Mouse (Mus musculus) heart, embryonic 10.5 days (tissue): ENCODE results near the gene D17H6S53E. TPM values are rescaled to one million over a fixed set of nuclear protein-coding genes. Genes with fewer than 3 reads are reported as not detected.
A peak's percentile ranks its signal among the peaks of the same experiment; 100 is the strongest.

Experiments
- DNase-seq: peaks from one replicate; pipeline ENCODE4 v3.0.0-alpha.2; 2017; ENCODE audit warnings: low spot score
- H3K27ac ChIP-seq: fragments of 300-500 bp; sonication (generic); 2 replicates; pipeline ENCODE4 v1.5.1; 2016; ENCODE audit warnings: mild to moderate bottlenecking
- H3K27me3 ChIP-seq: fragments of 300-500 bp; sonication (generic); 2 replicates; pipeline ENCODE4 v1.6.1; 2016; ENCODE audit warnings: mild to moderate bottlenecking; ENCODE audit not compliant: poor library complexity, insufficient read depth, severe bottlenecking
- H3K36me3 ChIP-seq: fragments of 300-500 bp; sonication (generic); 2 replicates; pipeline ENCODE4 v1.6.1; 2016; ENCODE audit warnings: mild to moderate bottlenecking, moderate library complexity
- H3K4me1 ChIP-seq: fragments of 300-500 bp; sonication (generic); 2 replicates; pipeline ENCODE4 v1.6.1; 2016; ENCODE audit warnings: mild to moderate bottlenecking
- H3K4me3 ChIP-seq: fragments of 300-500 bp; sonication (generic); 2 replicates; pipeline ENCODE4 v1.5.1; 2016; ENCODE audit warnings: mild to moderate bottlenecking, moderate library complexity
- H3K9me3 ChIP-seq: fragments of 300-500 bp; sonication (generic); 2 replicates; pipeline ENCODE4 v1.6.1; 2016; ENCODE audit warnings: mild to moderate bottlenecking, moderate library complexity
- WGBS: fragments of 180-500 bp; shearing (Covaris S2); methylation state at CpG from one replicate; pipeline ENCODE4 v1.1.7; 2016; 5-methylcytosine and 5-hydroxymethylcytosine counted together
- polyA plus RNA-seq: library from polyadenylated mRNA; unstranded; fragments of >200 nt; fragmentation: Nextera tagmentation; extraction: Ambion mirVana; gene quantifications from 2 replicates; pipeline ENCODE4 v1.2.1, GENCODE M21; 2016

Gene D17H6S53E
- 7.4 and 11.5 TPM in 2 replicates for polyA plus RNA-seq

- H3K4me3 ChIP-seq, result peak within 1 kb of the TSS; percentile 81
- peaks cover 45% of the 10 kb centered on the region for H3K4me1 ChIP-seq
- H3K36me3 ChIP-seq, result peaks cover 47% of the 10 kb centered on the region
- peak within 1 kb of the TSS; percentile 93 for H3K27ac ChIP-seq
- under 1% methylated on average over 36 of the region's 36 CpGs for WGBS
- H3K27me3 ChIP-seq, result no peaks in the 10 kb centered on the region
- H3K9me3 ChIP-seq, result no peaks in the 10 kb centered on the region
- DNase-seq, result peak; percentile 90
Observed at GRCm38 (mm10) chr17:35126206-35126611, at the start of gene D17H6S53E. D17H6S53E (plus strand) TSS chr17:35126373.

- Histone ChIP-seq H3K36me3 (no peaks in the 10 kb centered on the region), H3K4me3 (peak within 1 kb of the TSS; percentile 52), H3K9me3 (no peaks in the 10 kb centered on the region), H3K27me3 (peaks cover 18% of the 10 kb centered on the region), H3K4me1 (peaks cover 50% of the 10 kb centered on the region), H3K27ac (peak within 1 kb of the TSS; percentile 78)
- 33% methylated on average over 10 of the region's 10 CpGs for WGBS
- DNase-seq, result no peak
Observed at GRCm38 (mm10) chr17:35076507-35077176, 49.5 kb upstream of the D17H6S53E start, which contains the start of gene Ly6g6e. Ly6g6e (plus strand) TSS chr17:35076902.

- DNase-seq, result no peak
- 31% methylated on average over 2 of the region's 2 CpGs for WGBS
- no peaks in the 10 kb centered on the region for H3K36me3 ChIP-seq
- H3K27me3 ChIP-seq, result peaks cover 18% of the 10 kb centered on the region
- H3K27ac ChIP-seq, result peak overlapping the region; percentile 78
- peaks cover 50% of the 10 kb centered on the region for H3K4me1 ChIP-seq
- peak overlapping the region; percentile 52 for H3K4me3 ChIP-seq
- H3K9me3 ChIP-seq, result no peaks in the 10 kb centered on the region
Observed at GRCm38 (mm10) chr17:35077285-35077684, 48.9 kb upstream of the D17H6S53E start.

GRCm38 (mm10) chr17:35077786-35078233 lies 48.4 kb upstream of the D17H6S53E start, which contains the start of gene Ly6g6d:
Ly6g6d (minus strand) TSS chr17:35078065.
- Histone ChIP-seq H3K4me1 (peaks cover 50% of the 10 kb centered on the region), H3K36me3 (no peaks in the 10 kb centered on the region), H3K27me3 (peaks cover 18% of the 10 kb centered on the region), H3K4me3 (peak within 1 kb of the TSS; percentile 52), H3K27ac (peak within 1 kb of the TSS; percentile 78), H3K9me3 (no peaks in the 10 kb centered on the region)
- peak; percentile 84 for DNase-seq
- WGBS, result 16% methylated on average over 14 of the region's 14 CpGs

- H3K36me3 ChIP-seq, result no peaks in the 10 kb centered on the region
- WGBS, result 11% methylated on average over 9 of the region's 9 CpGs
- peak overlapping the region; percentile 37; the same call in 1 of the 2 replicates for H3K4me3 ChIP-seq
- H3K4me1 ChIP-seq, result peaks cover 43% of the 10 kb centered on the region
- DNase-seq, result peak; percentile 86
- peak overlapping the region; percentile 6; the same call in 1 of the 2 replicates for H3K27ac ChIP-seq
- peaks cover 11% of the 10 kb centered on the region for H3K27me3 ChIP-seq
- no peaks in the 10 kb centered on the region for H3K9me3 ChIP-seq
Observed at GRCm38 (mm10) chr17:35079778-35080177, 46.4 kb upstream of the D17H6S53E start.

- peak overlapping the region; percentile 6; the same call in 1 of the 2 replicates for H3K27ac ChIP-seq
- peak overlapping the region; percentile 37; the same call in 1 of the 2 replicates for H3K4me3 ChIP-seq
- peaks cover 11% of the 10 kb centered on the region for H3K27me3 ChIP-seq
- WGBS, result 40% methylated on average over 6 of the region's 6 CpGs
- no peaks in the 10 kb centered on the region for H3K36me3 ChIP-seq
- H3K9me3 ChIP-seq, result no peaks in the 10 kb centered on the region
- peaks cover 43% of the 10 kb centered on the region for H3K4me1 ChIP-seq
- no peak for DNase-seq
Observed at GRCm38 (mm10) chr17:35080248-35080647, 45.9 kb upstream of the D17H6S53E start.

- no peak for DNase-seq
- Histone ChIP-seq H3K4me1 (peaks cover 43% of the 10 kb centered on the region), H3K9me3 (no peaks in the 10 kb centered on the region), H3K27ac (no peak overlapping the region), H3K27me3 (peaks cover 11% of the 10 kb centered on the region), H3K36me3 (no peaks in the 10 kb centered on the region), H3K4me3 (no peak overlapping the region)
- 78% methylated on average over 4 of the region's 4 CpGs for WGBS
Observed at GRCm38 (mm10) chr17:35080710-35081109, 45.5 kb upstream of the D17H6S53E start.

- no peak for DNase-seq
- no peak overlapping the region for H3K27ac ChIP-seq
- no peak overlapping the region for H3K4me3 ChIP-seq
- peaks cover 22% of the 10 kb centered on the region for H3K4me1 ChIP-seq
- 81% methylated on average over 16 of the region's 16 CpGs for WGBS
- no peaks in the 10 kb centered on the region for H3K36me3 ChIP-seq
- no peaks in the 10 kb centered on the region for H3K9me3 ChIP-seq
- peaks cover 4% of the 10 kb centered on the region for H3K27me3 ChIP-seq
Observed at GRCm38 (mm10) chr17:35082841-35083576, 43.2 kb upstream of the D17H6S53E start.

GRCm38 (mm10) chr17:35083929-35084497 lies 42.2 kb upstream of the D17H6S53E start:
- H3K9me3 ChIP-seq, result no peaks in the 10 kb centered on the region
- no peak overlapping the region for H3K27ac ChIP-seq
- no peak overlapping the region for H3K4me3 ChIP-seq
- H3K36me3 ChIP-seq, result no peaks in the 10 kb centered on the region
- peaks cover 19% of the 10 kb centered on the region for H3K4me1 ChIP-seq
- DNase-seq, result no peak
- H3K27me3 ChIP-seq, result peaks cover 4% of the 10 kb centered on the region
- WGBS, result 64% methylated on average over 3 of the region's 3 CpGs

- H3K9me3 ChIP-seq, result no peaks in the 10 kb centered on the region
- no peak for DNase-seq
- peaks cover 17% of the 10 kb centered on the region for H3K4me1 ChIP-seq
- no peaks in the 10 kb centered on the region for H3K36me3 ChIP-seq
- WGBS, result 61% methylated on average over 7 of the region's 7 CpGs
- peaks cover 4% of the 10 kb centered on the region for H3K27me3 ChIP-seq
- H3K4me3 ChIP-seq, result no peak within 1 kb of the TSS
- no peak within 1 kb of the TSS for H3K27ac ChIP-seq
Observed at GRCm38 (mm10) chr17:35085208-35085865, 40.8 kb upstream of the D17H6S53E start, which contains the start of gene Ly6g6f. Ly6g6f (minus strand) TSS chr17:35085610.

- peaks cover 23% of the 10 kb centered on the region for H3K36me3 ChIP-seq
- no peak overlapping the region for H3K4me3 ChIP-seq
- H3K9me3 ChIP-seq, result no peaks in the 10 kb centered on the region
- no peaks in the 10 kb centered on the region for H3K27me3 ChIP-seq
- DNase-seq, result no peak
- H3K4me1 ChIP-seq, result peaks cover 17% of the 10 kb centered on the region
- no peak overlapping the region for H3K27ac ChIP-seq
- 45% methylated on average over 2 of the region's 2 CpGs for whole genome bisulfite sequencing
Observed at GRCm38 (mm10) chr17:35088151-35088550, 38.0 kb upstream of the D17H6S53E start.
